Mouse (Mus musculus) cerebral cortex, adult 2 months (tissue): ENCODE results near the gene Zfpl1.

ENCODE experiments used
- WGBS: fragments of 180-500 bp; shearing (Covaris S2); methylation state at CpG from one replicate; pipeline ENCODE4 v1.1.7; 2018; 5-methylcytosine and 5-hydroxymethylcytosine counted together

Zfpl1 gene

GRCm38 (mm10) chr19:6058966-6059365 is 25.8 kb downstream of the Zfpl1 start:
- WGBS: 84% methylated on average over 5 of the region's 5 CpGs

GRCm38 (mm10) chr19:6058513-6058912 is 26.2 kb downstream of the Zfpl1 start:
- 27% methylated on average over 5 of the region's 5 CpGs for WGBS

- under 1% methylated on average over 63 of the region's 63 CpGs for WGBS
Measured at GRCm38 (mm10) chr19:6057313-6058096, 27.3 kb downstream of the Zfpl1 start, which contains the start of the genes Mrpl49 and Fau. Mrpl49 (minus strand) TSS chr19:6057785. Fau (plus strand) TSS chr19:6057844.

- WGBS: 32% methylated on average over 4 of the region's 4 CpGs
Measured at GRCm38 (mm10) chr19:6056696-6057095, 28.1 kb downstream of the Zfpl1 start.

- 75% methylated on average over 5 of the region's 5 CpGs for WGBS
Measured at GRCm38 (mm10) chr19:6054296-6054695, 30.5 kb downstream of the Zfpl1 start.

GRCm38 (mm10) chr19:6052516-6052915 is 32.2 kb downstream of the Zfpl1 start:
- 81% methylated on average over 7 of the region's 7 CpGs for WGBS

GRCm38 (mm10) chr19:6048681-6049410 is 35.9 kb downstream of the Zfpl1 start:
- WGBS: 84% methylated on average over 11 of the region's 11 CpGs

- WGBS: 84% methylated on average over 8 of the region's 8 CpGs
Measured at GRCm38 (mm10) chr19:6047899-6048166, 36.9 kb downstream of the Zfpl1 start.

GRCm38 (mm10) chr19:6047154-6047898 is 37.4 kb downstream of the Zfpl1 start:
- under 1% methylated on average over 44 of the region's 44 CpGs for WGBS

GRCm38 (mm10) chr19:6046294-6047153 is 38.2 kb downstream of the Zfpl1 start, which contains the start of gene Syvn1:
Syvn1 (plus strand) TSS chr19:6046576.
- WGBS: under 1% methylated on average over 65 of the region's 65 CpGs

- WGBS: 11% methylated on average over 20 of the region's 20 CpGs
Measured at GRCm38 (mm10) chr19:6045366-6046293, 39.1 kb downstream of the Zfpl1 start.

GRCm38 (mm10) chr19:6044102-6044501 is 40.7 kb downstream of the Zfpl1 start:
- 49% methylated on average over 4 of the region's 4 CpGs for WGBS

GRCm38 (mm10) chr19:6042293-6042692 is 42.5 kb downstream of the Zfpl1 start:
- WGBS: 80% methylated on average over 9 of the region's 9 CpGs

- WGBS: 66% methylated on average over 7 of the region's 7 CpGs
Measured at GRCm38 (mm10) chr19:6038326-6038725, 46.4 kb downstream of the Zfpl1 start.

- WGBS: 75% methylated on average over 9 of the region's 9 CpGs
Measured at GRCm38 (mm10) chr19:6035966-6036585, 48.7 kb downstream of the Zfpl1 start.
